Mouse (Mus musculus) left cerebral cortex, adult 18-20 months (tissue): ENCODE data around the gene Cuta. TPM values are rescaled to one million over a fixed set of nuclear protein-coding genes. Genes with fewer than 3 reads are reported as not detected.

ENCODE experiments used
- DNase-seq, 2 experiments: peaks; one replicate each; pipeline ENCODE4 v3.0.0; 2021 to 2022; ENCODE audit warnings: low spot score in 2 of 2, mixed read lengths in 1 of 2
- total RNA-seq, 2 experiments: library from RNA; stranded (reverse); gene quantifications; 2 replicates each; pipeline ENCODE4 v1.2.3; 2021

The Cuta gene
- total RNA-seq, 2 experiments from 2014 or later: 97.8 to 103 TPM

GRCm38 (mm10) chr17:26957872-26958271 lies 18.5 kb upstream of the Cuta start:
- no peak for DNase-seq

GRCm38 (mm10) chr17:26956895-26957294 lies 17.5 kb upstream of the Cuta start:
- DNase-seq: no peak

GRCm38 (mm10) chr17:26956309-26956708 lies 16.9 kb upstream of the Cuta start:
- no peak for DNase-seq

GRCm38 (mm10) chr17:26953726-26954125 lies 14.4 kb upstream of the Cuta start:
- no peak for DNase-seq

GRCm38 (mm10) chr17:26953201-26953600 lies 13.8 kb upstream of the Cuta start:
- DNase-seq: no peak

- no peak for DNase-seq
Measured at GRCm38 (mm10) chr17:26951952-26952877, 12.8 kb upstream of the Cuta start.

GRCm38 (mm10) chr17:26951406-26951805 lies 12.0 kb upstream of the Cuta start:
- DNase-seq: peak; percentile 81

- DNase-seq: no peak
Measured at GRCm38 (mm10) chr17:26950560-26951288, 11.4 kb upstream of the Cuta start.

GRCm38 (mm10) chr17:26949866-26950265 lies 10.5 kb upstream of the Cuta start:
- no peak for DNase-seq

GRCm38 (mm10) chr17:26949051-26949577 lies 9.7 kb upstream of the Cuta start:
- DNase-seq: peak in 1 of 2 experiments; percentile 36

GRCm38 (mm10) chr17:26948316-26949050 lies 9.1 kb upstream of the Cuta start:
- peak; percentile 57 to 72 for DNase-seq

- DNase-seq: peak in 1 of 2 experiments; percentile 44
Measured at GRCm38 (mm10) chr17:26947231-26948100, 8.1 kb upstream of the Cuta start.

- DNase-seq: peak; percentile 74 to 79
Measured at GRCm38 (mm10) chr17:26946567-26946966, 7.2 kb upstream of the Cuta start.

GRCm38 (mm10) chr17:26945824-26946495 lies 6.6 kb upstream of the Cuta start:
- peak in 1 of 2 experiments; percentile 47 for DNase-seq

GRCm38 (mm10) chr17:26941841-26942570 lies 2.6 kb upstream of the Cuta start:
- peak in 1 of 2 experiments; percentile 5 for DNase-seq

GRCm38 (mm10) chr17:26941031-26941789 lies 1.8 kb upstream of the Cuta start, which contains the start of gene Syngap1:
Syngap1 (plus strand) TSS chr17:26941253.
- peak; percentile 60 to 67 for DNase-seq

GRCm38 (mm10) chr17:26939973-26940300 lies 568 bp upstream of the Cuta start:
- DNase-seq: no peak

GRCm38 (mm10) chr17:26938731-26939130 lies 638 bp downstream of the Cuta start:
- DNase-seq: no peak
